Mouse (Mus musculus) heart, adult 18-20 months (tissue): ENCODE results near the gene Erfe. TPM values are rescaled to one million over a fixed set of nuclear protein-coding genes. Genes with fewer than 3 reads are reported as not detected.

ENCODE experiments used
- total RNA-seq, 2 experiments: library from RNA; stranded (reverse); gene quantifications; 2 replicates each; pipeline ENCODE4 v1.2.3; 2021

The Erfe gene
- total RNA-seq, 2 experiments from 2014 or later, result not detected

Other genes with a start within 250 kb of the Erfe start
- not detected for gene Rbm44, start 221.3 kb upstream of the Erfe start, total RNA-seq
- gene Ramp1, start 186.6 kb upstream of the Erfe start, total RNA-seq, result 1 to 10 TPM; 7.3 to 7.8 TPM
- gene Ube2f, start 116.1 kb upstream of the Erfe start, total RNA-seq, result 10 to 100 TPM; 42.9 to 53.6 TPM
- 10 to 100 TPM; 15.9 to 18.7 TPM for gene Scly, start 68.1 kb upstream of the Erfe start, total RNA-seq
- gene Espnl, start 44.4 kb upstream of the Erfe start, total RNA-seq, result not detected
- gene Klhl30, start 15.4 kb upstream of the Erfe start, total RNA-seq, result 10 to 100 TPM; 47.1 to 54.9 TPM
- gene Ilkap, start 32.4 kb downstream of the Erfe start, total RNA-seq, result 10 to 100 TPM; 46.9 to 51.0 TPM
- 10 to 100 TPM; 21.6 to 23.0 TPM for gene Hes6, start 47.6 kb downstream of the Erfe start, total RNA-seq
- 1 to 10 TPM; 4.7 to 5.6 TPM for gene Per2, start 92.9 kb downstream of the Erfe start, total RNA-seq
- gene Traf3ip1, start 128.2 kb downstream of the Erfe start, total RNA-seq, result 1 to 10 TPM; 6.0 to 6.5 TPM
- 10 to 100 TPM; 22.4 to 26.0 TPM for gene Asb1, start 174.1 kb downstream of the Erfe start, total RNA-seq